ENCODE assay signal across 11 mouse cellular contexts in genomic region chr9:62519787-62520503, GRCm38 (mm10). TPM values are rescaled to one million over a fixed set of nuclear protein-coding genes. Genes with fewer than 3 reads are reported as not detected.
DNase-seq lines count a peak whose midpoint lies in the region; ATAC-seq lines count a peak whose summit lies in the region.
"Had no signal": no experiment of that assay in that cellular context is flagged by ENCODE, and none has a peak within 500 bp of the region (broad histone marks: within the 10 kb centered on the region; RNA-seq: fewer than 3 reads in every experiment).

No protein-coding gene starts in this region.

- ATAC-seq in forebrain, embryonic 16.5 days = no peak
- ATAC-seq in midbrain, embryonic 16.5 days = peak; percentile 30; the same call in 1 of the 2 replicates

- no peaks in the 10 kb centered on the region for H3K27me3 ChIP-seq in forebrain, embryonic 16.5 days (replicated peaks; ENCODE audit: control insufficient read depth, insufficient read depth, low read length)
- no peaks in the 10 kb centered on the region for H3K27me3 ChIP-seq in midbrain, embryonic 16.5 days (ENCODE audit: control insufficient read depth, insufficient read depth, low read depth, low read length)
- H3K27me3 ChIP-seq: neural tube, embryonic 12.5 days had no signal

- intact Hi-C loops in left cerebral cortex, postnatal 14 days (cut with DNase I) = no loop called here
- intact Hi-C loops in left cerebral cortex, postnatal 36 days (cut with DNase I) = no loop called here

- DNase-seq in left cerebral cortex, postnatal 14 days (ENCODE audit: low spot score in 2 of 2) = peak; percentile 36 to 51
- DNase-seq in left cerebral cortex, postnatal 36 days (ENCODE audit: low spot score in 2 of 2) = no peak
- peak; percentile 66 to 68 for DNase-seq in cerebellum, postnatal 25 days
- DNase-seq in lung, postnatal 10 days = no peak
- DNase-seq in kidney, adult 9 months = no peak
- DNase-seq: heart, adult 18-20 months; spleen, adult 18-20 months; thymus, adult 2 months had no signal

- H3K4me2 ChIP-seq in forebrain, embryonic 16.5 days (ENCODE audit: low read length) = no peak overlapping the region
- H3K4me2 ChIP-seq in midbrain, embryonic 16.5 days (ENCODE audit: low read length) = no peak overlapping the region
- H3K4me2 ChIP-seq: neural tube, embryonic 12.5 days had no signal

- H3K4me1 ChIP-seq in forebrain, embryonic 16.5 days (replicated peaks; ENCODE audit: control insufficient read depth, insufficient read depth, low read length) = peaks cover 62% of the 10 kb centered on the region
- H3K4me1 ChIP-seq in midbrain, embryonic 16.5 days (ENCODE audit: control insufficient read depth, insufficient read depth, low read length) = peaks cover 46% of the 10 kb centered on the region

- H3K9me3 ChIP-seq in forebrain, embryonic 16.5 days (ENCODE audit: control insufficient read depth, low read length) = no peaks in the 10 kb centered on the region
- H3K9me3 ChIP-seq in midbrain, embryonic 16.5 days (replicated peaks; ENCODE audit: control insufficient read depth, low read length, poor library complexity, severe bottlenecking) = no peaks in the 10 kb centered on the region
- H3K9me3 ChIP-seq: neural tube, embryonic 12.5 days had no signal

- H3K27ac ChIP-seq in forebrain, embryonic 16.5 days (ENCODE audit: low read length) = 0 out of 2 replicates have a peak overlapping the region, but pooled peaks have one; percentile 10
- peak overlapping the region; percentile 0; the same call in 1 of the 2 replicates for H3K27ac ChIP-seq in midbrain, embryonic 16.5 days (ENCODE audit: low read length)
- H3K27ac ChIP-seq: neural tube, embryonic 12.5 days had no signal

- whole genome bisulfite sequencing in forebrain, embryonic 16.5 days = 48% methylated on average over 15 of the region's 15 CpGs
- 57% methylated on average over 15 of the region's 15 CpGs for WGBS in midbrain, embryonic 16.5 days

- no peak overlapping the region for H3K4me3 ChIP-seq in forebrain, embryonic 16.5 days (replicated peaks; ENCODE audit: low read length)
- no peak overlapping the region for H3K4me3 ChIP-seq in midbrain, embryonic 16.5 days (ENCODE audit: low read depth, low read length)
- H3K4me3 ChIP-seq: neural tube, embryonic 12.5 days had no signal

- H3K9ac ChIP-seq in forebrain, embryonic 16.5 days (replicated peaks; ENCODE audit: low read depth, low read length) = 0 out of 2 replicates have a peak overlapping the region, but pooled peaks have one; percentile 28
- H3K9ac ChIP-seq in midbrain, embryonic 16.5 days (ENCODE audit: low read depth, low read length) = peak overlapping the region; percentile 24; the same call in 1 of the 2 replicates
- H3K9ac ChIP-seq: neural tube, embryonic 12.5 days had no signal

- H3K36me3 ChIP-seq in forebrain, embryonic 16.5 days (ENCODE audit: control insufficient read depth, insufficient read depth) = no peaks in the 10 kb centered on the region
- H3K36me3 ChIP-seq in midbrain, embryonic 16.5 days (ENCODE audit: control insufficient read depth, insufficient read depth, low read length) = no peaks in the 10 kb centered on the region
- H3K36me3 ChIP-seq: neural tube, embryonic 12.5 days had no signal

RNA-seq across cellular contexts. Expression of gene Coro2b, which starts 16.9 kb away (rescaled TPM):
- 100 to 1,000 TPM; 142 to 155 TPM for total RNA-seq in left cerebral cortex, postnatal 14 days (2021)
- total RNA-seq in left cerebral cortex, postnatal 36 days (2021) = 100 to 1,000 TPM; 171 to 177 TPM
- 41.7 and 44.9 TPM in 2 replicates for polyA plus RNA-seq in forebrain, embryonic 16.5 days (2015; fragmentation: Nextera tagmentation; extraction: Ambion mirVana)
- polyA plus RNA-seq in midbrain, embryonic 16.5 days (2015; fragmentation: Nextera tagmentation; extraction: Ambion mirVana) = 32.0 and 33.4 TPM in 2 replicates

Comparison
In these comparisons a context has a peak if more than half of its experiments do, and no peak if none do; other contexts are left out.
1. DNase-seq: peak in left cerebral cortex, postnatal 14 days (2 of 2) and cerebellum, postnatal 25 days (2 of 2); none in left cerebral cortex, postnatal 36 days (0 of 2), lung, postnatal 10 days (single experiment) and kidney, adult 9 months (single experiment).